Mouse (Mus musculus) E14TG2a.4 (cell line): Measurements from ENCODE around the gene Sgms1.

Experiments
- CTCF ChIP-seq: conservative IDR thresholded peaks from 2 replicates; pipeline ENCODE4 v1.5.1; 2014; ENCODE audit warnings: low read length
- POU5F1 ChIP-seq: IDR thresholded peaks from 2 replicates; pipeline ENCODE4 v1.6.1; 2014; ENCODE audit warnings: low read length, borderline replicate concordance

DNA sequence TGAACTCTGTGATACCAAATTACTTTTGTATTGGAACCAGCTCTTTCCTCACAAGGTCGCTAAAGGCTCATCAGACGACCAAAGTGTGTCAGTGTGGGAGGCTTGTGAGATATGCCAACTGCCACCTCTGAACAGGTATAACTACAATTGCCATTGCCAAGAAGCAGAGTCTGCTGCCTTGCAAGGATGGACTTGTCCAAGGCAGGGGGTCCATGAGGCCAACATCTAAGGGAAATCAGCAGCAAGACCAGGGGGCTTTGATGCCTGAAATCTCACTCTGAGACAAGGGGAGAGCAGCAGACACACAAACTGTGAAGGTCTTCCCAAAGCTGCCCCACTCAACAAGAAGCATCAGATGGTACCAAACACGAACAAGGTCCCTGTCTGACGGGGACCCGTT is 251.6 kb downstream of the Sgms1 start:
- TF ChIP-seq POU5F1 (no peak), CTCF (no peak)
